Mouse (Mus musculus): Measurements from ENCODE around the gene Sgpl1. TPM values are rescaled to one million over a fixed set of nuclear protein-coding genes. Genes with fewer than 3 reads are reported as not detected.
"Not testable (repeated sequence)": the region's sequence is repeated elsewhere in the genome, so short reads cannot be mapped to it uniquely, and the experiment has no call there.

Sgpl1 gene
- polyA plus RNA-seq, 1 experiment from 2014 or later = 89.3 TPM

GRCm38 (mm10) chr10:61123276-61123913 lies 24.1 kb downstream of the Sgpl1 start:
- H3K36me3 ChIP-seq = peaks cover 40% of the 10 kb centered on the region
- no peaks in the 10 kb centered on the region for H3K4me1 ChIP-seq
- ATAC-seq (ENCODE audit: low FRiP score, low read depth) = no peak
- no peak overlapping the region for H3K4me2 ChIP-seq (replicated peaks)
- no peak overlapping the region for H3K9ac ChIP-seq
- no peaks in the 10 kb centered on the region for H3K27me3 ChIP-seq
- WGBS = 80% methylated on average over 3 of the region's 3 CpGs
- no peak overlapping the region for H3K4me3 ChIP-seq
- H3K9me3 ChIP-seq = no peaks in the 10 kb centered on the region
- H3K27ac ChIP-seq = no peak overlapping the region

DNA sequence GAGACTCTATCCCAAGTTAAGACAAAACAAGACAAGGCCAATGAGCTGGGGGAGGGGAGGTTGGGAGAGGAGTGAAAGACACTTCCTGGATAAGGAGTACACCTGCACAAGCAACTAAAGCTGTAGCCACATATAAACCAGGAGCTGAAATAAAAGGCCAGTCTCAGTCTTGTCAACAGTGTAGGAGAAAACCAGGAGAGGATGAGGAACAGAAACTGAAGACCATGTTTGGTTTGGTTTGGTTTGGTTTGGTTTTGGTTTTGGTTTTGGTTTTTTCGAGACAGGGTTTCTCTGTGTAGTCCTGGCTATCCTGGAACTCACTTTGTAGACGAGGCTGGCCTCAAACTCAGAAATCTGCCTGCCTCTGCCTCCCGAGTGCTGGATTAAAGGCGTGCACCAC lies 25.8 kb downstream of the Sgpl1 start:
- H3K4me2 ChIP-seq (replicated peaks); H3K27me3 ChIP-seq; H3K4me3 ChIP-seq; H3K9me3 ChIP-seq; H3K9ac ChIP-seq; H3K27ac ChIP-seq; ATAC-seq (ENCODE audit: low FRiP score, low read depth); H3K4me1 ChIP-seq: not testable (repeated sequence)
- H3K36me3 ChIP-seq = peaks cover 38% of the 10 kb centered on the region
- 89% methylated on average over 4 of the region's 4 CpGs for WGBS

DNA sequence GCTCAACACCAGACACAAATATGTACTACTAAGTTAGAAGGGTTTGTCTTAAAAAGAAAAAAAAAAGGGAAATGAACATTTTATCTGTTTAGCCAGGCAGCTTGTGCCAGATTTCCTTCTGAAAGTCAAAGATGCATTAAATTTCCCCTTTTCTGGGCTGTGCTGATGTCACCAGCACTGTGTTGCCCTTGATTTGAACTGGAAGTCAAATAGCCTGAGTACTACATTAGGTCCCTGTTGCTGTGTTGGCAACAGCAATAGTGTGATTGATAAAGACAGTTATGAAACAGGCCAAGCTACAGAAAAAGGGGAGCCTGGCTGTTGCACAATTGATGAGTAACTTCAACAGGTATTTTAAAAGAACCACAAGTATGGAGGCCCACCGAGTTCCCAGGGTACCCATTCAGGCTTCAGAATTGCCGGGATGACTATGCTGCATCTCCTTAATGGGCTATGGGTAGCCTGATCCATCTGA lies 33.2 kb downstream of the Sgpl1 start:
- no peaks in the 10 kb centered on the region for H3K4me1 ChIP-seq
- H3K36me3 ChIP-seq = peaks cover 71% of the 10 kb centered on the region
- no peak overlapping the region for H3K4me2 ChIP-seq (replicated peaks)
- no peak overlapping the region for H3K9ac ChIP-seq
- no peak overlapping the region for H3K4me3 ChIP-seq
- H3K27ac ChIP-seq = no peak overlapping the region
- ATAC-seq (ENCODE audit: low FRiP score, low read depth) = no peak
- H3K27me3 ChIP-seq = no peaks in the 10 kb centered on the region
- H3K9me3 ChIP-seq = no peaks in the 10 kb centered on the region
- WGBS = 95% methylated on average over 2 of the region's 2 CpGs

GRCm38 (mm10) chr10:61103564-61104114 lies 43.9 kb downstream of the Sgpl1 start:
- peaks cover 97% of the 10 kb centered on the region for H3K36me3 ChIP-seq
- no peaks in the 10 kb centered on the region for H3K27me3 ChIP-seq
- no peaks in the 10 kb centered on the region for H3K4me1 ChIP-seq
- H3K27ac ChIP-seq = no peak overlapping the region
- H3K9ac ChIP-seq = no peak overlapping the region
- no peak for ATAC-seq (ENCODE audit: low FRiP score, low read depth)
- H3K4me3 ChIP-seq = no peak overlapping the region
- no peaks in the 10 kb centered on the region for H3K9me3 ChIP-seq
- H3K4me2 ChIP-seq (replicated peaks) = no peak overlapping the region
- 81% methylated on average over 3 of the region's 3 CpGs for WGBS

DNA sequence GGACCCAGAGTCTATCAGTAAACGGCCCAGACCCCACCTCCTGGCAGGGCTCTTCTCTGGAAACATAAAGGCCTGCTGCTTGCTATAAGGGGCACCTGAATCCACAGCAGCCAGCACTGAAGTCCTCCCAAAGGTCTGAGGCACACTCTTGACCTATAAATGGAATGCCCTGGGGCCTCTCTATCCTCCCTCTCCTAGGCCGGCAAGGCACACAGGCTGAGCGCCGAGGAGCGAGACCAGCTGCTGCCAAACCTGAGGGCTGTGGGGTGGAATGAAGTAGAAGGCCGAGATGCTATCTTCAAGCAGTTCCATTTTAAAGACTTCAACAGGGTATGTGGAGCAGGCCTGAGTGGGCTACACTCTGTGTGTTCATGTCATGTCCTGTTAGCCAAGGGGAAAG lies 55.6 kb downstream of the Sgpl1 start:
- 65% methylated on average over 6 of the region's 6 CpGs for WGBS
- Histone ChIP-seq H3K9me3 (no peaks in the 10 kb centered on the region), H3K36me3 (0 out of 2 replicates have a peak, but pooled peaks cover 7% of the 10 kb centered on the region), H3K4me1 (peaks cover 17% of the 10 kb centered on the region), H3K4me3 (no peak overlapping the region), H3K9ac (no peak overlapping the region), H3K4me2 (replicated peaks) (no peak overlapping the region), H3K27ac (no peak overlapping the region), H3K27me3 (no peaks in the 10 kb centered on the region)
- ATAC-seq (ENCODE audit: low FRiP score, low read depth) = no peak

- peak; percentile 41; the same call in 1 of the 2 replicates for ATAC-seq (ENCODE audit: low FRiP score, low read depth)
- H3K27me3 ChIP-seq = no peaks in the 10 kb centered on the region
- H3K9ac ChIP-seq = peak within 1 kb of the TSS; percentile 74
- H3K27ac ChIP-seq = peak within 1 kb of the TSS; percentile 10; the same call in 1 of the 2 replicates
- peak within 1 kb of the TSS; percentile 75 for H3K4me2 ChIP-seq (replicated peaks)
- 12% methylated on average over 31 of the region's 33 CpGs for WGBS
- H3K36me3 ChIP-seq = 0 out of 2 replicates have a peak, but pooled peaks cover 2% of the 10 kb centered on the region
- no peaks in the 10 kb centered on the region for H3K9me3 ChIP-seq
- peak within 1 kb of the TSS; percentile 40 for H3K4me3 ChIP-seq
- H3K4me1 ChIP-seq = peaks cover 22% of the 10 kb centered on the region
Observed at GRCm38 (mm10) chr10:61089170-61090142, 58.0 kb downstream of the Sgpl1 start, which contains the start of gene Pcbd1. Pcbd1 (plus strand) TSS chr10:61089331.

- ATAC-seq (ENCODE audit: low FRiP score, low read depth) = no peak
- WGBS = 75% methylated on average over 3 of the region's 3 CpGs
- Histone ChIP-seq H3K9ac (no peak overlapping the region), H3K36me3 (no peaks in the 10 kb centered on the region), H3K9me3 (no peaks in the 10 kb centered on the region), H3K4me1 (peaks cover 22% of the 10 kb centered on the region), H3K4me3 (no peak overlapping the region), H3K27me3 (no peaks in the 10 kb centered on the region), H3K27ac (no peak overlapping the region), H3K4me2 (replicated peaks) (no peak overlapping the region)
Observed at GRCm38 (mm10) chr10:61088468-61088867, 59.0 kb downstream of the Sgpl1 start.

GRCm38 (mm10) chr10:61086502-61086901 lies 61.0 kb downstream of the Sgpl1 start:
- Histone ChIP-seq H3K4me3 (no peak overlapping the region), H3K9ac (no peak overlapping the region), H3K36me3 (no peaks in the 10 kb centered on the region), H3K4me2 (replicated peaks) (no peak overlapping the region), H3K9me3 (no peaks in the 10 kb centered on the region), H3K4me1 (peaks cover 22% of the 10 kb centered on the region), H3K27ac (no peak overlapping the region), H3K27me3 (no peaks in the 10 kb centered on the region)
- ATAC-seq (ENCODE audit: low FRiP score, low read depth) = no peak
- WGBS = 59% methylated on average over 3 of the region's 3 CpGs

GRCm38 (mm10) chr10:61085364-61085763 lies 62.1 kb downstream of the Sgpl1 start:
- no peaks in the 10 kb centered on the region for H3K36me3 ChIP-seq
- ATAC-seq (ENCODE audit: low FRiP score, low read depth) = no peak
- H3K4me1 ChIP-seq = peaks cover 27% of the 10 kb centered on the region
- no peak overlapping the region for H3K4me2 ChIP-seq (replicated peaks)
- no peaks in the 10 kb centered on the region for H3K27me3 ChIP-seq
- 45% methylated on average over 2 of the region's 2 CpGs for WGBS
- no peak overlapping the region for H3K27ac ChIP-seq
- H3K9ac ChIP-seq = no peak overlapping the region
- H3K9me3 ChIP-seq = no peaks in the 10 kb centered on the region
- no peak overlapping the region for H3K4me3 ChIP-seq

- Histone ChIP-seq H3K36me3 (no peaks in the 10 kb centered on the region), H3K27me3 (no peaks in the 10 kb centered on the region), H3K9ac (no peak overlapping the region), H3K4me1 (peaks cover 16% of the 10 kb centered on the region), H3K4me2 (replicated peaks) (no peak overlapping the region), H3K9me3 (no peaks in the 10 kb centered on the region), H3K27ac (no peak overlapping the region), H3K4me3 (no peak overlapping the region)
- 77% methylated on average over 11 of the region's 11 CpGs for WGBS
- ATAC-seq (ENCODE audit: low FRiP score, low read depth) = no peak
Observed at GRCm38 (mm10) chr10:61080931-61081255, 66.6 kb downstream of the Sgpl1 start.

DNA sequence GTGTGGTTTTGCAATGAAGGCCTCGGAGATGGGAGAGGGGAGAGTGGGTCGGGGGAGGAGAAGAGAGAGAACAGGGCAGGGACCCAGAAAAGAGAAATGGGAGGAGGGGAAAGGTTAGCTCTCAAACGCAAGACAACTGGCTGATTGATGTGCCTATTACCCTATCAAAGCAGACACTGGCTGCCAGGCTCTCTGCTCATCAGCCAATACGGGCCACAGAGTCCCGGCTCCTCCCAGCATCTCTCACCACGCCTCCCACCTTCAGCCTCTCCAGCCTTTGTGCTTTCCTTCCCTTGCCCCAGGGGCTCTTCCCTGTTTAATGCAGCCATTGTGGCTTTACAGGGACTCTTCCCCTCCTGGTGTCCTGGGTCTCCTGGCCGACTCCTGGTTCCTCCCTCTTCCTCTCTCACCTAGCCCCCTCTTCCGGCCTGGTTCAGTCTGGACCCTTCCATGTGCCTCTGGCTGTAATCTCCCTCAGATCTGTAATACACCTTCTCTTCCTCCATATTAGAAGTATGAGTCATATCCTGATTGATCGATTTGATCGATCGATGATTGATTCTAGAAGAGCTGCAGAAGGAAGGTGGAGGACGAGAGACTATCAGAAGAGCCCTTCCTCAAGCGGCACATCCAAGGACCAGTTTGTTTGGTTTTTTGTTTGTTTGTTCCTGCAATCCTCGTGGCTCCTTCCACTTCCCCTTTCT lies 67.1 kb downstream of the Sgpl1 start:
- Histone ChIP-seq H3K27me3 (no peaks in the 10 kb centered on the region), H3K36me3 (no peaks in the 10 kb centered on the region), H3K4me3 (peak overlapping the region; percentile 18; the same call in 1 of the 2 replicates), H3K27ac (no peak overlapping the region), H3K9me3 (no peaks in the 10 kb centered on the region), H3K4me2 (replicated peaks) (peak overlapping the region; percentile 47), H3K9ac (no peak overlapping the region), H3K4me1 (peaks cover 16% of the 10 kb centered on the region)
- WGBS = 39% methylated on average over 14 of the region's 14 CpGs
- ATAC-seq (ENCODE audit: low FRiP score, low read depth) = peak; percentile 91
